In the genomic region with DNA sequence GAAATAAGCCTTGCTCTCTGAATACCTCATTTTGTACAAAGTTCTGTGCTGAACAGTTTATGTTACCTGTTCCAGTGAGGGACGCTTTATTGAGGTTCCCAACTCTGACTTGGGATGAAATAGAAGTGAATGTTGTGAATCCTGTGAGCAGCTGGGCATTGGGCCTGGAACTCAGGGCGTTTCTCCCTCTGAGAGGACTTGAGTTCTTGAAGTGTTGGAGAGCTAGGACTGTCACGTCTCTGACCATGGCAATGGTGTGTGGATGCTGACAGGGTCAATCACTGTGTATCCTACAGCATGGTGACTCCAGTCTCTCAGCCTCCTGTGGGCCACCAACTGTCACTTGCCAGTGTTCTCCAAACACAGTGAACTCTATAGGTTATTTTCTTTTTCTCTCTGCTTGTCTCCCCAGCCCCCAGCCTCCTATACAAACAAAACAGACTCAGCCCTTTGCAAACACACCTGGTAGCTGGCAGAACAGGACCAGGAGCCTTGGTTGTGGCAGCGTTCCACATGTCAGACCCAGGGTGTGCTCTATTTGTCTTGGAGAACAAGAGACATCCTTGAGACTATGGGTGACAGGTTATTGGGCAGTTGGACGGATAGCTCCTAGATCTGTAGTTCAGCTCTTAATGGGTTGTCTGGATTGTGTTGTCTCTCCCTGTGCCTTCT, we compare ENCODE assay signal across 26 mouse cellular contexts. TPM values are rescaled to one million over a fixed set of nuclear protein-coding genes. Genes with fewer than 3 reads are reported as not detected.
DNase-seq lines count a peak whose midpoint lies in the region; ATAC-seq and TF ChIP-seq lines count a peak whose summit lies in the region.
"Had no signal": no experiment of that assay in that cellular context is flagged by ENCODE, and none has a peak within 500 bp of the region (broad histone marks: within the 10 kb centered on the region; RNA-seq: fewer than 3 reads in every experiment).

No protein-coding gene starts in this region.

- H3K27ac ChIP-seq in midbrain, embryonic 11.5 days (ENCODE audit: low read depth, low read length): no peak overlapping the region
- H3K27ac ChIP-seq in midbrain, embryonic 16.5 days (ENCODE audit: low read length): no peak overlapping the region
- H3K27ac ChIP-seq in intestine, postnatal 0 days (ENCODE audit: low read depth, low read length): 0 out of 2 replicates have a peak overlapping the region, but pooled peaks have one; percentile 57
- H3K27ac ChIP-seq in stomach, embryonic 15.5 days: peak overlapping the region; percentile 81
- no peak overlapping the region for H3K27ac ChIP-seq in hindbrain, embryonic 16.5 days (ENCODE audit: low read depth, low read length)
- no peak overlapping the region for H3K27ac ChIP-seq in thymus, adult 2 months (ENCODE audit: control insufficient read depth, insufficient read depth, low read length)
- H3K27ac ChIP-seq: embryonic facial prominence, embryonic 13.5 days; hindbrain, embryonic 13.5 days; limb, embryonic 12.5 days; macrophage had no signal

- H3K9me3 ChIP-seq in midbrain, embryonic 11.5 days (ENCODE audit: control insufficient read depth, low read length): no peaks in the 10 kb centered on the region
- no peaks in the 10 kb centered on the region for H3K9me3 ChIP-seq in midbrain, embryonic 16.5 days (replicated peaks; ENCODE audit: control insufficient read depth, low read length, poor library complexity, severe bottlenecking)
- no peaks in the 10 kb centered on the region for H3K9me3 ChIP-seq in intestine, postnatal 0 days (ENCODE audit: control insufficient read depth)
- no peaks in the 10 kb centered on the region for H3K9me3 ChIP-seq in stomach, embryonic 15.5 days
- no peaks in the 10 kb centered on the region for H3K9me3 ChIP-seq in hindbrain, embryonic 16.5 days (ENCODE audit: control insufficient read depth, low read length)
- H3K9me3 ChIP-seq: embryonic facial prominence, embryonic 13.5 days; G1E; heart, embryonic 13.5 days; hindbrain, embryonic 13.5 days had no signal

- H3K36me3 ChIP-seq in midbrain, embryonic 11.5 days (ENCODE audit: control insufficient read depth, insufficient read depth, low read length): no peaks in the 10 kb centered on the region
- H3K36me3 ChIP-seq in midbrain, embryonic 16.5 days (ENCODE audit: control insufficient read depth, insufficient read depth, low read length): no peaks in the 10 kb centered on the region
- H3K36me3 ChIP-seq in intestine, postnatal 0 days (ENCODE audit: control insufficient read depth, insufficient read depth): no peaks in the 10 kb centered on the region
- H3K36me3 ChIP-seq in stomach, embryonic 15.5 days: no peaks in the 10 kb centered on the region
- no peaks in the 10 kb centered on the region for H3K36me3 ChIP-seq in hindbrain, embryonic 16.5 days (ENCODE audit: control insufficient read depth, insufficient read depth, low read length)
- H3K36me3 ChIP-seq in thymus, adult 2 months (ENCODE audit: control insufficient read depth, insufficient read depth, low read length): no peaks in the 10 kb centered on the region
- H3K36me3 ChIP-seq: embryonic facial prominence, embryonic 13.5 days; G1E; heart, embryonic 13.5 days; hindbrain, embryonic 13.5 days; limb, embryonic 12.5 days had no signal

- peak; percentile 1 for DNase-seq in midbrain, embryonic 11.5 days (ENCODE audit: low spot score, missing footprints)
- peak; percentile 40 for DNase-seq in lung, postnatal 10 days
- DNase-seq in adrenal gland, adult (ENCODE audit: inconsistent age in 2 of 2, low spot score in 1 of 2): no peak
- DNase-seq in thymus, adult 2 months: no peak
- DNase-seq: adrenal gland, postnatal 10 days; B cell, adult 2 months; cerebellum, adult 18-20 months; cerebellum, postnatal 25 days; gastrocnemius, postnatal 14 days; heart, adult 18-20 months; kidney, postnatal 25 days; right cerebral cortex, adult 18-20 months; thymus, postnatal 36 days had no signal

- WGBS in midbrain, embryonic 11.5 days: 83% methylated on average over 5 of the region's 5 CpGs
- 89% methylated on average over 5 of the region's 5 CpGs for WGBS in midbrain, embryonic 16.5 days
- 69% methylated on average over 5 of the region's 5 CpGs for WGBS in intestine, postnatal 0 days
- 73% methylated on average over 5 of the region's 5 CpGs for WGBS in stomach, embryonic 15.5 days
- 85% methylated on average over 5 of the region's 5 CpGs for WGBS in hindbrain, embryonic 16.5 days
- WGBS in thymus, adult 2 months: 93% methylated on average over 5 of the region's 5 CpGs

- H3K4me1 ChIP-seq in midbrain, embryonic 11.5 days (ENCODE audit: control insufficient read depth, insufficient read depth, low read length): no peaks in the 10 kb centered on the region
- no peaks in the 10 kb centered on the region for H3K4me1 ChIP-seq in midbrain, embryonic 16.5 days (ENCODE audit: control insufficient read depth, insufficient read depth, low read length)
- H3K4me1 ChIP-seq in intestine, postnatal 0 days (replicated peaks; ENCODE audit: control insufficient read depth, insufficient read depth, low read length): no peaks in the 10 kb centered on the region
- peaks cover 26% of the 10 kb centered on the region for H3K4me1 ChIP-seq in stomach, embryonic 15.5 days
- H3K4me1 ChIP-seq in hindbrain, embryonic 16.5 days (ENCODE audit: control insufficient read depth, insufficient read depth, low read depth, low read length): no peaks in the 10 kb centered on the region; the same call in 1 of the 2 replicates
- H3K4me1 ChIP-seq in thymus, adult 2 months (replicated peaks; ENCODE audit: control insufficient read depth, insufficient read depth, low read length): no peaks in the 10 kb centered on the region

- H3K27me3 ChIP-seq in midbrain, embryonic 11.5 days (ENCODE audit: control insufficient read depth, insufficient read depth, low read length): no peaks in the 10 kb centered on the region
- H3K27me3 ChIP-seq in midbrain, embryonic 16.5 days (ENCODE audit: control insufficient read depth, insufficient read depth, low read depth, low read length): no peaks in the 10 kb centered on the region
- no peaks in the 10 kb centered on the region for H3K27me3 ChIP-seq in intestine, postnatal 0 days (replicated peaks; ENCODE audit: control insufficient read depth, insufficient read depth, low read length)
- no peaks in the 10 kb centered on the region for H3K27me3 ChIP-seq in stomach, embryonic 15.5 days (replicated peaks)
- H3K27me3 ChIP-seq in hindbrain, embryonic 16.5 days (replicated peaks; ENCODE audit: control insufficient read depth, insufficient read depth, low read length): no peaks in the 10 kb centered on the region
- no peaks in the 10 kb centered on the region for H3K27me3 ChIP-seq in thymus, adult 2 months (ENCODE audit: control insufficient read depth, insufficient read depth, low read length)
- H3K27me3 ChIP-seq: embryonic facial prominence, embryonic 13.5 days; heart, embryonic 13.5 days; hindbrain, embryonic 13.5 days had no signal

- H3K4me3 ChIP-seq in midbrain, embryonic 11.5 days (ENCODE audit: low read depth, low read length): no peak overlapping the region
- no peak overlapping the region for H3K4me3 ChIP-seq in midbrain, embryonic 16.5 days (ENCODE audit: low read depth, low read length)
- H3K4me3 ChIP-seq in intestine, postnatal 0 days (ENCODE audit: low read depth, low read length): no peak overlapping the region
- H3K4me3 ChIP-seq in stomach, embryonic 15.5 days (replicated peaks): no peak overlapping the region
- no peak overlapping the region for H3K4me3 ChIP-seq in hindbrain, embryonic 16.5 days (ENCODE audit: low read length)
- H3K4me3 ChIP-seq in thymus, adult 2 months (ENCODE audit: control insufficient read depth, insufficient read depth, low read length): no peak overlapping the region
- H3K4me3 ChIP-seq: embryonic facial prominence, embryonic 13.5 days; heart, embryonic 13.5 days; hindbrain, embryonic 13.5 days; limb, embryonic 12.5 days had no signal

- no peak for TF ChIP-seq POLR2A in thymus, adult 2 months (IDR thresholded peaks at IDR 0.05; ENCODE audit: control insufficient read depth, extremely low read depth, insufficient read depth, low read length, poor library complexity)

- H3K4me2 ChIP-seq in midbrain, embryonic 11.5 days: no peak overlapping the region
- no peak overlapping the region for H3K4me2 ChIP-seq in midbrain, embryonic 16.5 days (ENCODE audit: low read length)
- no peak overlapping the region for H3K4me2 ChIP-seq in intestine, postnatal 0 days (replicated peaks; ENCODE audit: low read depth)
- H3K4me2 ChIP-seq in stomach, embryonic 15.5 days: no peak overlapping the region; the same call in 1 of the 2 replicates
- H3K4me2 ChIP-seq in hindbrain, embryonic 16.5 days (ENCODE audit: low read length): no peak overlapping the region
- H3K4me2 ChIP-seq: embryonic facial prominence, embryonic 13.5 days; heart, embryonic 13.5 days; hindbrain, embryonic 13.5 days; limb, embryonic 12.5 days; liver, embryonic 11.5 days had no signal

- no peak for ATAC-seq in midbrain, embryonic 11.5 days (ENCODE audit: low FRiP score)
- ATAC-seq in midbrain, embryonic 16.5 days: no peak
- ATAC-seq in intestine, postnatal 0 days: peak; percentile 26; the same call in 1 of the 2 replicates
- ATAC-seq in stomach, embryonic 15.5 days (ENCODE audit: insufficient read depth, low FRiP score, low read depth): peak; percentile 57
- no peak for ATAC-seq in hindbrain, embryonic 16.5 days
- ATAC-seq: forebrain, embryonic 16.5 days; inflammation-experienced regulatory T-cells, adult 6 months had no signal

- H3K9ac ChIP-seq in midbrain, embryonic 11.5 days (ENCODE audit: low read length): no peak overlapping the region
- no peak overlapping the region for H3K9ac ChIP-seq in midbrain, embryonic 16.5 days (ENCODE audit: low read depth, low read length)
- no peak overlapping the region for H3K9ac ChIP-seq in intestine, postnatal 0 days (ENCODE audit: low read depth, low read length)
- no peak overlapping the region for H3K9ac ChIP-seq in stomach, embryonic 15.5 days
- no peak overlapping the region for H3K9ac ChIP-seq in hindbrain, embryonic 16.5 days (ENCODE audit: low read depth, low read length)
- H3K9ac ChIP-seq: embryonic facial prominence, embryonic 13.5 days; heart, embryonic 13.5 days; hindbrain, embryonic 13.5 days; limb, embryonic 12.5 days had no signal

- TF ChIP-seq CTCF in intestine, postnatal 0 days (IDR thresholded peaks at IDR 0.05; ENCODE audit: low read depth): no peak
- TF ChIP-seq CTCF in thymus, adult 2 months (IDR thresholded peaks at IDR 0.05; ENCODE audit: borderline replicate concordance, control insufficient read depth, extremely low read depth, insufficient read depth, low read length, poor library complexity): no peak

RNA-seq across cellular contexts. Expression of gene Fam174b, which starts 8.5 kb away (rescaled TPM):
- 28.9 and 36.3 TPM in 2 replicates for polyA plus RNA-seq in midbrain, embryonic 11.5 days (2014; fragmentation: Nextera tagmentation; extraction: Ambion mirVana)
- 33.8 and 35.9 TPM in 2 replicates for polyA plus RNA-seq in midbrain, embryonic 16.5 days (2015; fragmentation: Nextera tagmentation; extraction: Ambion mirVana)
- polyA plus RNA-seq in intestine, postnatal 0 days (2015; fragmentation: Nextera tagmentation; extraction: Ambion mirVana): 11.6 and 13.6 TPM in 2 replicates
- 58.0 and 67.7 TPM in 2 replicates for polyA plus RNA-seq in stomach, embryonic 15.5 days (2015; fragmentation: Nextera tagmentation; extraction: Ambion mirVana)
- polyA plus RNA-seq in hindbrain, embryonic 16.5 days (2015; fragmentation: Nextera tagmentation; extraction: Ambion mirVana): 38.1 and 43.3 TPM in 2 replicates
- polyA plus RNA-seq in thymus, adult 2 months (2012; rRNA removed): 7.0 and 13.2 TPM in 2 replicates

Comparison
In these comparisons a context has a peak if more than half of its experiments do, and no peak if none do; other contexts are left out.
1. ATAC-seq: peak in intestine, postnatal 0 days (single experiment) and stomach, embryonic 15.5 days (single experiment); none in midbrain, embryonic 11.5 days (single experiment), midbrain, embryonic 16.5 days (single experiment) and hindbrain, embryonic 16.5 days (single experiment).
2. DNase-seq: peak in midbrain, embryonic 11.5 days (single experiment) and lung, postnatal 10 days (single experiment); none in adrenal gland, adult (0 of 2) and thymus, adult 2 months (single experiment).
3. H3K27ac ChIP-seq: peak in intestine, postnatal 0 days (single experiment) and stomach, embryonic 15.5 days (single experiment); none in midbrain, embryonic 11.5 days (single experiment), midbrain, embryonic 16.5 days (single experiment), hindbrain, embryonic 16.5 days (single experiment) and thymus, adult 2 months (single experiment).